Mouse (Mus musculus) urinary bladder, adult 2 months (tissue): ENCODE data around the gene Slc6a18. TPM values are rescaled to one million over a fixed set of nuclear protein-coding genes. Genes with fewer than 3 reads are reported as not detected.

ENCODE experiments used
- DNase-seq: peaks from one replicate; pipeline ENCODE4 v3.0.0; 2022; ENCODE audit warnings: low spot score
- polyA plus RNA-seq: library from polyadenylated mRNA; depleted of rRNA; stranded (reverse); fragments of >200 nt; gene quantifications from 2 replicates; pipeline ENCODE4 v1.2.3, GENCODE M21; 2012

Slc6a18 gene
- polyA plus RNA-seq, 1 experiment = 1.0 TPM

DNA sequence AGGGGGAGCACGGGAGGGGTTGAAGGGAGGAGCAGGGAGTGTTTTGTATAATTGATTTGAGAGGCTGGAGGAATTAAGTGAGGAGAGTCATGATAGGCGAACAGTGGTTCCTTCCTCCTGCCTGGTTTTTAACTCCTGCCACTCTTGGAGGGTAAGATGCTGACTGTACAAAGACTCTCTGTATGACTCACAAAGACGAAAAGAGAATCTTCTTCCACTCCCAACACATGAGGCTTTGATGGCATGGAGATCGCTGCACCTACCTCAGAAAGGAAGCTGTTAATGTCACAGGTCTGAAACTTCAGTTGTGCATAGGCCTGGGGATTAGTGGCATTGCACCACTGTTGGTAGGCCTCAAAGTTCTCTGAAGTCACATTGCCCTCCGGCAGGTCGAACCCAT is 7.7 kb upstream of the Slc6a18 start:
- DNase-seq = no peak

DNA sequence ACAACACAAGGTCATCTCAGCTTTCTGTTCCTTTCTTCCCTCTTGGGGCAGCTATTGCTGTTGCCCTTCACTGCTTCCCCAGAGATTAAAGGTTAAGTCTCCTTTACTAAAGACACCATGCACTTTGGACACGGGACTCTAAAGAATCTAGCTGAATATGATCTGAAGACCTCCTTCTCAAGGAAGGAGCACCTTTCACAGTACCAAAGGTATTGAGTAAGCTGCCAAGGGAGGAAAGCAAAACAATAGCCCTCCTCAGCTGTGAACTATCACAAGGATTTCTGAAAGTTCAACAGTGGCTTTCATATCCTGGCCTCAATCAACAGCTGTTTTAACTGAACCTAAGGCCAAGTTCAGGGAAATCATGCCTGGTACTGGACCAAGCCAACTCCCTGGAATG is 6.6 kb upstream of the Slc6a18 start:
- DNase-seq = no peak

DNA sequence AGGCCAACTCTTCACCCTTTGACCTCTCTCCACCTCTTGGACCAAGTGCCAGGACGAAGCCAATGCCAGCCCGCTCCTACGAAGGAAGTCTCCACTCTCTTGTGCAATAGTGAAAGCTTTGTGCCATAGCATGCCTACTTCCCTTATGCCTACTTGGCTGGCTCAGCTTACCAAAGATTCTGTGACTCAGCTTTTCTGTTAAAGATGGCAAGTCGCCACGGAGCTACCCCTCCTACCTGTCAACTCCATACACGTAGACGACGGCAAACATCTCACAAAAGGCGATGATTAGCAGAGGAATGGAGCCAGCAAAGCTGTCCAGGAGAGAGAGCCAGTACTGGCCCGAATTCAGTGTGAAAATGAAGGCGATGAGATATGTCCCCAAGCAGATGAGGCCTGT is 5.9 kb upstream of the Slc6a18 start:
- no peak for DNase-seq

DNA sequence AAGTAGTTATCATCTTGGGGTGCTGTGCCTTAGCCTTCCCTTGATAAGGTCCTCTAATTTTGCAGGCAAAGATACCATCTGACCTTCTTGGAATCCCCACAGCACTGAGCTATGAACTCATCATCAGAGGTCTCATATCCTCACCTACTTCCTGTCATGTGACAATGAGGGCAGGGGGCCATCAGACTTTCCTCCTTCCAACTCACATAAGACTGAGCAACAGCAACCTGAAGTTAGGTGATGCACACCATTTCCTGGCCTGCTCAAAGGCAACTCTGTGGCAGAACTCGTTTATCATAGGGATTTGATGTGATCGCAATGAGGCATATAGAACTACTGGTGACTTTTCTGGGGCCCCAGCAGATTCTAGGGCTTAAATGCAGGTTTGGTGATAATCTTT is 4.4 kb upstream of the Slc6a18 start:
- DNase-seq = no peak

DNA sequence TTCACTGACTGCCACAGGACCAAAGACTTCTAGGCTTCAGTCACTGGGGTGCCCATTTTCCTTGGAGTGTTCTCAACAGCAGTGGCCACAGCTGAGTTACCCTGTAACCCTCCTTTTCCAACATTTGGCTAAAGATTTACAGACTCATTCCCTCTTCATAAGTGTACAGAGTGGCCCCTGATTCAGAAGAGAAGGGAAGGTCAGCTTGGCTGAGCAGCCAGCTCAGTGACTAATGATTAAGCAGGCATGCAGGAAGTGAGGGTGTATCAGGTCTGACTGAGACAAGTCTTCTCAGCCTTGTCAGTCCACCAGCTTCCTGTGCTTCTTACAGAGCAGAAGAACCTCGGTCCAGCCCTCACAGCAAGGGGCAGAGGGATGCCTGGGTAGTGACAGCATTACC is 2.6 kb upstream of the Slc6a18 start:
- DNase-seq = no peak

DNA sequence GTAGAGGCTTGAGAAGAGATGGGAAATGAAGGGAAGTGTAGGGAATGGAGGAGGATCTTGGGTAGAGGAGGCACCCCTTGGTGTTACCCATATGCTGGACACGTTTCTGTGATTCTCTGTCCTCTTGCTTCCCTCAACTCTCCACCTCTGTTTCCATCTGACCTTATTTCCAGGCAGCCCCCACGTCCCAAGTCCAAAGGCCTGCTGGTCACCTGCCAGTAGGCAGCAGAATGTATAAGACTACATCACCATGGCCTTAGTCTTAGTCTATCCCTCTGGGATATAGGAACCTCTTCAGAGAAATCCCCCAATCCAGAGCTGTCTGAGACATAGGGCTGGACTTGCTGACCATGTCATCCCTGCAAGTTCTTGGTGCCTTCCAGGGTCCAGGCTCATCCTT is 1.5 kb upstream of the Slc6a18 start:
- no peak for DNase-seq

DNA sequence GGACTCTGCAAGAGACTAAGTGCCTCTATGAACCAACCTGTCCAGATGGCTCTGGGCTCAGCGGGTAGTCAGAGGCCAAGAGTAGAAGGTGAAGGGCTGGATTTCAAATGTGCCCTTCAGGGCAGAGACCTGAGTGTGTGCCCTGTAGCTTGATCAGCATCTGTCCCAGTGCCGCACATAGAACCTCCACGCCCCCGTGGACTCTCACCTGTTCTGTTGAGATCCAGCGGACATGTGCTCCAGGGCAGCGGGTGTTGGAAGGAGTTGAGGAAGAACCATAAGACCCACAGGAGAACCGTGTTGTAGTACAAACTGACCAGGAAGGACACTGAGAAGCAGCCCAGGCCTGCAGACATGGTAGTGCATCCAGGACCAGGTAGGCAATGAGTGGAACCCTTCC is 2.7 kb downstream of the Slc6a18 start:
- no peak for DNase-seq

DNA sequence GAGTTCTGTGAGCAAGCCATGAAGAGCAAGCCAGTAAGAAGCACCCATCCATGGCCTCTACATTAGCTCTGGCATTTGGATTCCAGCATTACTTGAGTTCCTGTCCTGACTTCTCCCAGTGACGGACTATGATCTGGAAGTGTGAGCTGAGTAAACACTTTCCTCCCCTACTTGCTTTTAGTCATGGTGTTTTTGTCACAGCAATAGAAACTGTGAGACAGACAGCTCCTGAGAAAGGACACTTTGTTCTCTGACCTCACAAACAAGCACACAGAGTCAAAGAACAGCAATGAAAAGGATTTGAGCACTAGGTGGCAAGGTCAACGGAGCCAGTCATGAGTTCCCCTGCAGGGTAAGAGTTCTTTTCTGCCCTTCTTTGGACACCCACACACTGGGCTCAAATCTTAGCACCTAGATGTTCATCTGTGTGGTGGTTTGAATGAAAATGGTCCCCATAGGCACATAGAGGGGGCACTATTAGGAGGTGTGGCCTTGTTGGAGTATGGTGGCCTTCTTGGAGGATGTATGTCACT is 17.6 kb downstream of the Slc6a18 start:
- DNase-seq = no peak

DNA sequence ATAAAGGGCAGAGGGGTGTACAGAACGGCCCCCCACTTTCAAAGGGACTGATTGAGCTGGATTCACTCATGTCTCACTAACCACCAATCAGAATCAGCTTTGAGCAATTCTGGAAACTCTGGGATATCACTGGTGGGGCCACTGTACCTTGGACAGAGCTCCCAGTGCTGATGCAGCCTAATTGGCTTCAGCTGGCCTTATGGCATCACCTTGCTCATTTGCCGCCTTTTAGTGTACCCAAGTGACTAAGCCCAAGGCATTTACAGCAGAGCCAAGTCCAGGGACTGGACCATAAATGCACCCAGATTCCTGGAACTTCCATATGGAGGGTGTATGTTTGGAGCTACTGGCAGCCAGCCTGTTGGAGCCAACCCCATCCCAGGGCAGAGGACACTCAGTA is 18.9 kb downstream of the Slc6a18 start:
- DNase-seq = no peak

DNA sequence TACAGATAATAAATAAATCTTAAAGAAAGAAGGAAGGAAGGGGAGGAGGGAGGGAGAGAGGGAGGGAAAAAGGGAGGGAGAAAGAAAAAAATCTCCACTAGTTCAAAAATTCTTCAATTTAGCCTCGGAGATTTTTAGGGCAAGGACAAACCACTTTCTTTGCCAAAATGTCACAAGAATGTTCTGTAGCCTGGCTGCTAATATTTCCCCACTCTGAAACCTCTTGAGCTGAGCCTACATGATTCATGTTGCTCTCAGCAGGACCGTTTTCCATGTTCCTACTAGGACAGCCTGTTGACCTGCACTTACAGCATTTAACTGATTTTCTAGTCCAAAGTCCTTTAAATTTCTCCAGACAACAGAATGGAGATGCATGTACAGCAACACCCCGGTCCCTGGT is 22.8 kb downstream of the Slc6a18 start:
- DNase-seq = no peak

DNA sequence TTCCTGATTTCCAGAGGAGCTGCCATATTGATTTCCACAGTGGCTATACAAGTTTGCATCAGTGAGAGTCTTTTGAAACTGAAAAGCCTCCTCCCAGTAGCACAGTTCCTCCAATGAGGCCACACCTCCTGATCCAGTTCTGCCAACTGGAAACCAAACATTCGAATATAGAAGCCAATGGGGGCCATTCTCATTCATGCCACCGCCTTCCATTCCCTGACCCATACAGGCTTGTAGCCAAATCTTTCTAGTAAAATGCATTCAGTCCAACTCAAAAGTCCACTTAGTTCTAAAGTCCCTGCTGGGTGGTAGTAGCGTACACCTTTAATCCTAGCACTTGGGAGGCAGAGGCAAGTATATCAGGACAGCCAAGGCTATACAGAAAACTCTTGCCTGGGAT is 24.6 kb downstream of the Slc6a18 start:
- no peak for DNase-seq

DNA sequence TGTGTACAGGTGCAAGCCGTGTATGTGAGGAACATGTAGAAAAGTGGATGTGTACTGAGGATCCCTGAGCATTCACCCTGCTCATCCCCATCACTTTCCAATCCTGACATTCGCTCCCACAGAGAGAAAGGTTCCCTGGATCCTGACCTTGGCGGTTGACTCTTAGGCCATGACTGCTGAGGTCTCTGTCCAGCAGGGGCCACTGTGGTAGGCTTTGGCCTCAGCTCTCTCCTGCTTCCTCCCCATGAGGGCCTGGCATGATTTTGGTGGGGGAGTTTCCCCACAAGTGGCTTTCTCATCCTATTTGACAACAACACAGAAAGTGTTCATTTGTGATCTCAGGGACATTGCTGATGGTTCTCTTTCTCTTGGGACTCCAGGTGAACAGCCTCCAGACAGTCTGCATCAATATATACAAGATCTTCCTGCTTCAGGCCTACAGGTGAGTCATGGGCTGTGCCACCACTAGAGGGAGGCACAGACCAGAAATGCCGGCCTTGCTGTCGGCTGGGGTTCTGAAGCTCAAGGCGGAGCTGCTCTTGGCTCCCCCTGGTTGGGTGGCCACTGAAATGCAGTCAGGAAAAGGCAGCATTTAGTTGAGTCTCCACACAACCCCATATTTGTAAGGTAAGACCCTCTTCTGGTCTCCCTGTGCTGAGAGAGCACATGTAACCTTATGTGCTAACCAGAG is 31.3 kb downstream of the Slc6a18 start:
- DNase-seq = no peak

DNA sequence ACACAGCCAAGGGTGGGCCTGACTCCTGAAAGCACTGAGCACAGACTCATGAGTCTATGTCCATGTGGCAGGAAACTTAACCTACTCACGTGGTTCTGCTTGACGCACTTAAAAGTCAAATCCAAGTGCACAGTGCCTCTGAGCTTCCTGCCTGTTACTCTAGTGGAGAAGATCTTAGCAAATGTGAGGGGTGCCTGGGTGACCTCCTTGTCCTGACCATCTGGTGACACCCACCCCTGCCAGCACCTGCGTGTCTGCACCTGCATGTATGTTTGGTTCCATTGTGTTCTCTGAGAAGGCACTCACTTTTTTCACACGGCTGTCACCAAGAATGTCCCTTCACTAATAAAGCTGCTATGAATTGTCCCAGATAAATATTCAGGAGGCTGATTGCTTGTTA is 36.5 kb downstream of the Slc6a18 start:
- DNase-seq = no peak

DNA sequence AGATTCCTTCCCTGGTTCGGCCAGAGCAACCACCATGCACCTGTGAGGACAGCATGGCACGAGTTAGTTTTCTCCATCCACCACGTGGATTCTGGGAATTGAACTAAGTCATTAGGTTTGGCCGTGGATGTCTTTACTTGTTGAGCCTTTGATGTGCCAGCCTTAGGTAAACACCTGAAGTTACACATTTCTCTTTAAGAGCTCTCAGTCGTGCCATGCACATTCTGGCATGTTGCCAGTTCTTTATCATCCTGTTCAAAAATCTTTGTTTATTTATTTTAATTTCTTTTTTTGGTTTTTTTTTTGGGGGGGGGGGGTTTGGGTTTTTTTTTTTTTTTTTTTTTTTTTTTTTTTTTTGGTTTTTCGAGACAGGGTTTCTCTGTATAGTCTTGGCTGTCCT is 40.0 kb downstream of the Slc6a18 start:
- DNase-seq = no peak

DNA sequence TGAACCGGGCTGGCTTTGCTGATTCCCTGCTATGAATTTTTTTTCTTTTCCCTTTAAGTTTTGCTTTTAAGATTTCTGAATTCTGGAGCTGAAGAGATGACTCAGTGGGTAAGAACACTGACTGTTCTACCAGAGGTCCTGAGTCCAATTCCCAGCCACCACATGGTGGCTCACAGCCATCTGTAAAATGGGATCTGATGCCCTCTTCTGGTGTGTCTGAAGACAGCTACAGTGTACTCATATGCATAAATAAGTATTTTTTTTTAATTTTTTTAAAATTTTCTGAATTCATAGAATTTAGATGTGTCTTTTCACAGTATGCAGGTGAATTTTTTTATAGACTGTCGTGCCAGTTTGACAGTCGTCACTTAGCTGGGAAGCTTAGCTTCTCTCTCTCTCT is 46.0 kb downstream of the Slc6a18 start:
- no peak for DNase-seq

DNA sequence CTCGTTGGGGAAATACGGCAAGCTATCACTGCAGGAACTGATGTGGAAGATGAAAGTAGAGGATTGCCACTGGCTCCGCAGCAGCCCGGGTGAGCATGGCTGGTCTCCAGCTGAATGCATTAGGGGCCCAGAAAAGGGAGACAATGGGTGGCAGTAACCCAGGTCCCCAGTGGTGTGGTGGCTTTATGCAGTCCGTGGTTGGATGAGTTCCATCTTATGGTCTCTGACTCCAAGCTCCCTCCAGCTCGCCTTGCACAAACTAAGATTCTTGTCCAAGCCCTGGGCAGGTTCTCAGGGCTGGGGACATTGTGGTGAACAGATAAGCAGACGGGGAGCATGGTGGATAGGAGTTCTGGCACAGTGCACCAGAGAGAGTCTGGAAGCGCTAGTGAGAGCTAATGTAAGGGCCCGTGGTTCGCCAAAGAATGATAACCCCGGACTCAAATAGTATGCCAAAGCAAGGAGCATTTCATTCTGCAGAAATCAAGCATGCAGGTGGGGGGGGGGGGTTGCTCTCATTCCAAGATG is 49.2 kb downstream of the Slc6a18 start:
- DNase-seq = no peak

DNA sequence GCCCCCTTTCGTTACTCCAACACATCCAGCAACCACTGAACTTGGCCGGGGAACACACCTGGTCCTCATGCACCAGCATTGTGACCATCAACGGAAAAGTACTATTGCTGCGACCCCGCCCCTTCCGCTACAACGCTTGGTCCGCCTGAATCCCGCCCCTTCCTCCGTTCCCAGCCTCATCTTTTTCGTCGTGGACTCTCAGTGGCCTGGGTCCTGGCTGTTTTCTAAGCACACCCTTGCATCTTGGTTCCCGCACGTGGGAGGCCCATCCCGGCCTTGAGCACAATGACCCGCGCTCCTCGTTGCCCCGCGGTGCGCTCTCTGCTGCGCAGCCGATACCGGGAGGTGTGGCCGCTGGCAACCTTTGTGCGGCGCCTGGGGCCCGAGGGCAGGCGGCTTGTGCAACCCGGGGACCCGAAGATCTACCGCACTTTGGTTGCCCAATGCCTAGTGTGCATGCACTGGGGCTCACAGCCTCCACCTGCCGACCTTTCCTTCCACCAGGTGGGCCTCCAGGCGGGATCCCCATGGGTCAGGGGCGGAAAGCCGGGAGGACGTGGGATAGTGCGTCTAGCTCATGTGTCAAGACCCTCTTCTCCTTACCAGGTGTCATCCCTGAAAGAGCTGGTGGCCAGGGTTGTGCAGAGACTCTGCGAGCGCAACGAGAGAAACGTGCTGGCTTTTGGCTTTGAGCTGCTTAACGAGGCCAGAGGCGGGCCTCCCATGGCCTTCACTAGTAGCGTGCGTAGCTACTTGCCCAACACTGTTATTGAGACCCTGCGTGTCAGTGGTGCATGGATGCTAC is 50.9 kb downstream of the Slc6a18 start, which contains the start of gene Tert:
TSS of gene Tert (plus strand) at position 167 of the 805 bp plus-strand sequence.
- DNase-seq = peak; percentile 26

DNA sequence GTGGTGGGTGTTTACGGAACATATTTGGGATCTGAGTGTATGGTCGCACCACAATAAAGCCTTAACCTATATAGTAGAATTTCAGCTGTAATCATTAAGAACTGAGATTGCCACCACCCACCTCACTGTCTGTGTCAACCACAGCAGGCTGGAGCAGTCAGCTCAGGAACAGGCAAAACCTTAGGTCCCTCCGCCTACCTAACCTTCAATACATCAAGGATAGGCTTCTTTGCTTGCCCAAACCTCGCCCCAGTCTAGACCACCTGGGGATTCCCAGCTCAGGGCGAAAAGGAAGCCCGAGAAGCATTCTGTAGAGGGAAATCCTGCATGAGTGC is 51.4 kb downstream of the Slc6a18 start:
- DNase-seq = no peak

DNA sequence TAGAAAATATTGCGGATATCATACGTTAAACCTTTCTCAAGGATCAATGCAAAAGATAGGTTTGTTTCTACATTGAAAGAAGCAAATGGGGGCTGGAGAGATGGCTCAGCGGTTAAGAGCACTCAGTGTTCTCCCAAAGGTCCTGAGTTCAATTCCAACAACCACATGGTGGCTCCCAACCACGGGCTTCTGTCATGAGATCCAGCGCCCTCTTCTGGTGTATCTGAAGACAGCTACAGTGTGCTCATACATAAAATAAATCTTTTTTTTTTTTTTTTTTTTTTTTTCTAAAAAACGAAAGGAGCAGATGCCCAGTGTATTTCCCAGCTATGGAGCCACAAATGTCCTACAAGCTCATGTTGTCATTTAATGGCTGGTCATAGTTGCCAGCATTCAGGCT is 57.2 kb downstream of the Slc6a18 start:
- DNase-seq = no peak

DNA sequence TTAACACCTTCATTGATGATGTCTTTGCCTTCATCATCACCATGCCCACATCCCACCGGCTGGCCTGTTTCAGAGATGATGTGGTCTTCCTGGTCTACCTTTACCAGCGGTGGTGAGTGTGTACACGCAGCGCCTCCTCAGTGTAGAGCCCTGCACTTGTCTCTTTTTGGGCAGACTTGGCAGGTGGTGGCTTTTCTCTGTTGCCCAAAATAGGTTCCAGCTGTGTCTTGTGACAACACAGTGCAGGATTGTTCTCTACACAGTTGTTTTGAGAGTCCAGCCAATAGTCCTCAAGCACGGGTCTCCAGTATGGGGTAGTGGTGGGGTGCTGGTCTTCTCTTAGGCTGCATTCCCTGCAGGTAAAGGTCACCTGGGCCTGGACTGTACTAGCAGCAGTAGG is 59.4 kb downstream of the Slc6a18 start:
- no peak for DNase-seq
